Comparison of ENCODE assay signal across 8 mouse cellular contexts in the genomic region with DNA sequence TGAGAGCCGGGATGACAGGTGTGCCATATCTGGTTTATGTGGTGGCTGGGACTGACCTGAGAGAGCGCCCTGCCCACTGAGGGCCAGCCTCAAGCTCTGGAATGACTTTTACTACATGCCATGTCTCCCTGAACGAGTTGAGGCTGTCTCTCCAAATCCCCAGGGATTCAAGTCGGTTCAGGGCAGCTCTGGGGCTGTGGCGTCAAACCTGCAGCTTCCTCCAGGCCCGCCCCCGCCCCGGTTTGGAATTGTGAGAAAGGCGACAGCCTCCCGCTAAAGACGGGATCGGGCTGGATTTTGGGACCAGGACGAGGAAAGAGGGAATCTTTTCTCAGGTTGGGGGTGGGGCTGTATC. TPM values are rescaled to one million over a fixed set of nuclear protein-coding genes. Genes with fewer than 3 reads are reported as not detected.
DNase-seq lines count a peak whose midpoint lies in the region; ATAC-seq and TF ChIP-seq lines count a peak whose summit lies in the region.

No protein-coding gene starts in this region.

- no peak overlapping the region for H3K9ac ChIP-seq in ES-E14 (ENCODE audit: insufficient read depth, low read depth, low read length, poor library complexity, severe bottlenecking)
- H3K9ac ChIP-seq in forebrain, embryonic 13.5 days, result peak overlapping the region; percentile 41; the same call in 1 of the 2 replicates
- H3K9ac ChIP-seq in neural tube, embryonic 14.5 days (replicated peaks; ENCODE audit: low read depth, low read length), result 0 out of 2 replicates have a peak overlapping the region, but pooled peaks have one; percentile 12

- no peak for DNase-seq in ES-E14 (ENCODE audit: low read depth, low spot score)
- peak; percentile 45 for DNase-seq in kidney, postnatal 14 days
- DNase-seq in layer of hippocampus, postnatal 36 days, result no peak
- DNase-seq in thymus, adult 18-20 months, result no peak

- peaks cover 26% of the 10 kb centered on the region for H3K4me1 ChIP-seq in erythroblast, embryonic 14.5 days (ENCODE audit: control insufficient read depth)
- peaks cover 5 to 25% of the 10 kb centered on the region in 2 experiments; a peak in 3 of 4 replicates for H3K4me1 ChIP-seq in ES-E14 (ENCODE audit: control insufficient read depth in 2 of 2, insufficient read depth in 2 of 2, low read length in 2 of 2, poor library complexity in 1 of 2)
- peaks cover 22% of the 10 kb centered on the region for H3K4me1 ChIP-seq in forebrain, embryonic 13.5 days
- peaks cover 11% of the 10 kb centered on the region; the same call in 1 of the 2 replicates for H3K4me1 ChIP-seq in neural tube, embryonic 14.5 days (ENCODE audit: control insufficient read depth, insufficient read depth, low read length)

- whole genome bisulfite sequencing in forebrain, embryonic 13.5 days, result 3% methylated on average over 13 of the region's 13 CpGs
- 2% methylated on average over 13 of the region's 13 CpGs for WGBS in neural tube, embryonic 14.5 days

- no peaks in the 10 kb centered on the region for H3K36me3 ChIP-seq in erythroblast, embryonic 14.5 days (ENCODE audit: control insufficient read depth)
- no peaks in the 10 kb centered on the region for H3K36me3 ChIP-seq in ES-E14 (ENCODE audit: control insufficient read depth, insufficient read depth, low read length, poor library complexity, severe bottlenecking)
- no peaks in the 10 kb centered on the region for H3K36me3 ChIP-seq in forebrain, embryonic 13.5 days (ENCODE audit: poor library complexity, severe bottlenecking)
- no peaks in the 10 kb centered on the region for H3K36me3 ChIP-seq in neural tube, embryonic 14.5 days (ENCODE audit: control insufficient read depth, insufficient read depth, low read length)

- H3K27me3 ChIP-seq in erythroblast, embryonic 14.5 days (ENCODE audit: control insufficient read depth), result peaks cover 63% of the 10 kb centered on the region
- peaks cover 54% of the 10 kb centered on the region for H3K27me3 ChIP-seq in forebrain, embryonic 13.5 days
- H3K27me3 ChIP-seq in neural tube, embryonic 14.5 days (ENCODE audit: control insufficient read depth, insufficient read depth, low read length), result peaks cover 19% of the 10 kb centered on the region

- H3K4me2 ChIP-seq in forebrain, embryonic 13.5 days, result peak overlapping the region; percentile 65
- H3K4me2 ChIP-seq in neural tube, embryonic 14.5 days (ENCODE audit: low read depth, low read length), result peak overlapping the region; percentile 63

- in situ Hi-C loops in ES-E14 (cut with MboI; ENCODE audit: low sequenced_read_pairs in 2 of 2, unreplicated experiment in 2 of 2), result no loop called here

- no peaks in the 10 kb centered on the region for H3K9me3 ChIP-seq in erythroblast, embryonic 14.5 days (ENCODE audit: control insufficient read depth, low read length)
- no peaks in the 10 kb centered on the region for H3K9me3 ChIP-seq in ES-E14 (ENCODE audit: control insufficient read depth, insufficient read depth, low read depth, low read length)
- no peaks in the 10 kb centered on the region for H3K9me3 ChIP-seq in forebrain, embryonic 13.5 days (replicated peaks)
- no peaks in the 10 kb centered on the region for H3K9me3 ChIP-seq in neural tube, embryonic 14.5 days (ENCODE audit: control insufficient read depth, low read length)

- no peak for ATAC-seq in erythroblast, adult 5-6 weeks (replicated peaks; ENCODE audit: low FRiP score, poor library complexity, severe bottlenecking)
- peak; percentile 11; the same call in 1 of the 2 replicates for ATAC-seq in forebrain, embryonic 13.5 days
- ATAC-seq in neural tube, embryonic 14.5 days (ENCODE audit: low read depth), result peak; percentile 32

- no peak overlapping the region for H3K27ac ChIP-seq in ES-E14 (ENCODE audit: insufficient read depth, low read depth, low read length, poor library complexity, severe bottlenecking)
- no peak overlapping the region for H3K27ac ChIP-seq in forebrain, embryonic 13.5 days
- H3K27ac ChIP-seq in neural tube, embryonic 14.5 days (ENCODE audit: low read depth, low read length), result no peak overlapping the region

- H3K4me3 ChIP-seq in erythroblast, embryonic 14.5 days (replicated peaks), result peak overlapping the region; percentile 59
- H3K4me3 ChIP-seq in ES-E14 (ENCODE audit: insufficient read depth in 1 of 2, low read depth in 1 of 2, low read length in 2 of 2, poor library complexity in 1 of 2, severe bottlenecking in 1 of 2), result peak overlapping the region; percentile 72 to 86; a peak in 3 of 4 replicates
- H3K4me3 ChIP-seq in forebrain, embryonic 13.5 days, result peak overlapping the region; percentile 45
- H3K4me3 ChIP-seq in neural tube, embryonic 14.5 days (ENCODE audit: low read depth, low read length), result peak overlapping the region; percentile 38

TF ChIP-seq in ES-E14, 5 proteins besides CTCF, POLR2A, EP300 and RAD21:
- TF ChIP-seq ZNF384 (IDR thresholded peaks at IDR 0.05; ENCODE audit: low read depth, low read length) (no peak), MAFK (IDR thresholded peaks at IDR 0.05; ENCODE audit: insufficient read depth, low read depth, low read length) (no peak), ZC3H11A (IDR thresholded peaks at IDR 0.05; ENCODE audit: borderline replicate concordance, low read depth, low read length) (no peak), CHD2 (IDR thresholded peaks at IDR 0.05; ENCODE audit: low read depth, low read length) (no peak)

RNA-seq across cellular contexts. Expression of gene Vav1, which starts 2.9 kb away (rescaled TPM):
- polyA plus RNA-seq in erythroblast, embryonic 14.5 days (2012), result 0.18 and 0.21 TPM in 2 replicates
- 22.9 and 30.5 TPM in 2 replicates for total RNA-seq in erythroblast, adult 5-6 weeks (2015; ENCODE audit: low replicate concordance)
- 38.3 and 38.8 TPM in 2 replicates for total RNA-seq in erythroblast, adult 5-6 weeks (2017; ENCODE audit: low replicate concordance)
- 1.1 and 1.3 TPM in 2 replicates for total RNA-seq in ES-E14 (2012; rRNA removed)
- 0.61 and 0.82 TPM in 2 replicates for polyA plus RNA-seq in forebrain, embryonic 13.5 days (2015; fragmentation: Nextera tagmentation; extraction: Ambion mirVana)
- 1.1 and 1.7 TPM in 2 replicates for polyA plus RNA-seq in neural tube, embryonic 14.5 days (2014; fragmentation: Nextera tagmentation; extraction: Ambion mirVana)
- 1 to 10 TPM; 3.0 to 3.7 TPM for total RNA-seq in layer of hippocampus, postnatal 36 days (2021)

RNA-seq across cellular contexts. Expression of gene Trip10, which starts 26.7 kb away (rescaled TPM):
- 0.04 and 0.18 TPM in 2 replicates for polyA plus RNA-seq in erythroblast, embryonic 14.5 days (2012)
- total RNA-seq in erythroblast, adult 5-6 weeks (2015; ENCODE audit: low replicate concordance), result 0.42 and 3.1 TPM in 2 replicates
- total RNA-seq in erythroblast, adult 5-6 weeks (2017; ENCODE audit: low replicate concordance), result 1.8 and 5.5 TPM in 2 replicates
- total RNA-seq in ES-E14 (2012; rRNA removed), result 40.6 and 45.5 TPM in 2 replicates
- 18.7 and 21.7 TPM in 2 replicates for polyA plus RNA-seq in forebrain, embryonic 13.5 days (2015; fragmentation: Nextera tagmentation; extraction: Ambion mirVana)
- polyA plus RNA-seq in neural tube, embryonic 14.5 days (2014; fragmentation: Nextera tagmentation; extraction: Ambion mirVana), result 5.4 and 9.0 TPM in 2 replicates
- 1 to 10 TPM; 7.9 to 8.2 TPM for total RNA-seq in layer of hippocampus, postnatal 36 days (2021)

RNA-seq across cellular contexts. Expression of gene Gpr108, which starts 27.7 kb away (rescaled TPM):
- polyA plus RNA-seq in erythroblast, embryonic 14.5 days (2012), result 1.4 and 1.9 TPM in 2 replicates
- 9.2 and 17.5 TPM in 2 replicates for total RNA-seq in erythroblast, adult 5-6 weeks (2015; ENCODE audit: low replicate concordance)
- total RNA-seq in erythroblast, adult 5-6 weeks (2017; ENCODE audit: low replicate concordance), result 5.2 and 6.3 TPM in 2 replicates
- 25.0 and 32.8 TPM in 2 replicates for total RNA-seq in ES-E14 (2012; rRNA removed)
- polyA plus RNA-seq in forebrain, embryonic 13.5 days (2015; fragmentation: Nextera tagmentation; extraction: Ambion mirVana), result 17.8 and 20.7 TPM in 2 replicates
- 23.1 and 24.9 TPM in 2 replicates for polyA plus RNA-seq in neural tube, embryonic 14.5 days (2014; fragmentation: Nextera tagmentation; extraction: Ambion mirVana)
- total RNA-seq in layer of hippocampus, postnatal 36 days (2021), result 10 to 100 TPM; 23.6 to 25.4 TPM

RNA-seq across cellular contexts. Expression of gene C3, which starts 48.0 kb away (rescaled TPM):
- 0.11 and 0.12 TPM in 2 replicates for polyA plus RNA-seq in erythroblast, embryonic 14.5 days (2012)
- total RNA-seq in erythroblast, adult 5-6 weeks (2015; ENCODE audit: low replicate concordance), result 214 and 227 TPM in 2 replicates
- 74.9 and 158 TPM in 2 replicates for total RNA-seq in erythroblast, adult 5-6 weeks (2017; ENCODE audit: low replicate concordance)
- total RNA-seq in ES-E14 (2012; rRNA removed), result 0.22 and 0.37 TPM in 2 replicates
- polyA plus RNA-seq in forebrain, embryonic 13.5 days (2015; fragmentation: Nextera tagmentation; extraction: Ambion mirVana), result 0.18 and 0.53 TPM in 2 replicates
- 0.82 and 2.7 TPM in 2 replicates for polyA plus RNA-seq in neural tube, embryonic 14.5 days (2014; fragmentation: Nextera tagmentation; extraction: Ambion mirVana)
- 1 to 10 TPM; 1.1 to 2.4 TPM for total RNA-seq in layer of hippocampus, postnatal 36 days (2021)

Comparison
In these comparisons a context has a peak if more than half of its experiments do, and no peak if none do; other contexts are left out.
1. RNA of gene Vav1, which starts 2.9 kb away (total RNA-seq): 22.9 to 38.8 TPM in erythroblast, adult 5-6 weeks; 3.0 to 3.7 TPM in layer of hippocampus, postnatal 36 days and 1.1 to 1.3 TPM in ES-E14; every median in the first group is over 4 times any median in the second.
2. Peak in every context shown above with its lines, with median percentiles within 50 percentile points of each other: H3K4me3 ChIP-seq.